Mouse (Mus musculus): Measurements from ENCODE around the gene Prpf4b. TPM values are rescaled to one million over a fixed set of nuclear protein-coding genes. Genes with fewer than 3 reads are reported as not detected.
"Not testable (repeated sequence)": the region's sequence is repeated elsewhere in the genome, so short reads cannot be mapped to it uniquely, and the experiment has no call there.

Prpf4b gene
- polyA plus RNA-seq, 1 experiment, result 141 TPM

DNA sequence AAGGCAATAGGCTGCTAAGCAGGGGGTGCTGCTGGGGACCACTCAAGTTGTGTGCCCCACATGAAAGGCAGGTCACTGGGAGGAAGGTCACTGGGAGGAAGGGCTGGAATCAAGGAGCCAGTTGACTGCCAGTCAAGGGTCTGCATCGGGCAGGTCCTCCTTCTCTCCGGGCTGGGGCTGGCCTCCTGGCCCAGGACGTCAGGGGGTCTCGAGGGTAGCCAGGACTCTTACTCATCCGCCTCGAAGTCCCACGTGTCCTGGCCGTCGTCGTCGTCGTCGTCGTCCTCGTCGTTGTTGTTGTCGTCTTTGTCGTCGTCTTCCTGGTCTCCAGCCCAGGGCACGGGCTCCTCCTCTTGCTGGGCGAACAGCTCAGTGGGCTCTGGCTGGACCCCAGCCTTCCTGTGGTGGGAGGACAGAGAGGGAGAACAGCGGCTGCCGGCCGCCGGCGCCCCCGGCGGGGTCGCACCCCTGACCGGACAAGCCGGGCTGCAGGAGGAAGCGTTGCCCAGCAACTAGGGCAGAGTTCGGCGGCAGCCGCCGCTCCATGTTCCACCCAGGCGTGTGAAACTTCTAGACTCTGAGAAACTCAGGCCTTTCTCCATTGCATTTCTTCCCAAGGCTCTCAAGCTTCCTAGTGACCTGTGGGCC, 41.5 kb downstream of the Prpf4b start:
- H3K9ac ChIP-seq (ENCODE audit: low read depth, poor library complexity, severe bottlenecking), result no peak overlapping the region

GRCm38 (mm10) chr13:34924210-34924609, 49.1 kb downstream of the Prpf4b start, which contains the start of the genes Fam217a and 4933417A18Rik:
Gene Fam217a, minus strand, starts transcription at chr13:34924310.
Gene 4933417A18Rik, plus strand, starts transcription at chr13:34924409.
- Histone ChIP-seq H3K9ac (ENCODE audit: low read depth, poor library complexity, severe bottlenecking) (no peak within 1 kb of the TSS), H3K4me3 (ENCODE audit: low read depth, low read length) (no peak within 1 kb of the TSS), H3K4me1 (ENCODE audit: control insufficient read depth, insufficient read depth, low read length) (peaks cover 1% of the 10 kb centered on the region), H3K27ac (ENCODE audit: insufficient read depth, low read length) (no peak within 1 kb of the TSS), H3K9me3 (replicated peaks; ENCODE audit: control insufficient read depth, insufficient read depth, low read length, poor library complexity, severe bottlenecking) (no peaks in the 10 kb centered on the region), H3K36me3 (ENCODE audit: control insufficient read depth, insufficient read depth, low read length, poor library complexity, severe bottlenecking) (no peaks in the 10 kb centered on the region), H3K27me3 (ENCODE audit: control insufficient read depth, insufficient read depth, low read length, poor library complexity, severe bottlenecking) (no peaks in the 10 kb centered on the region)
- no peak for TF ChIP-seq EP300 (IDR thresholded peaks at IDR 0.05; ENCODE audit: insufficient read depth, low read depth, low read length)
- TF ChIP-seq POLR2A (IDR thresholded peaks at IDR 0.05; ENCODE audit: insufficient read depth, low read length), result no peak
- TF ChIP-seq CTCF (IDR thresholded peaks at IDR 0.05; ENCODE audit: low read depth, low read length), result no peak

More for the DNA sequence above, 41.5 kb downstream of the Prpf4b start:
- H3K36me3 ChIP-seq (ENCODE audit: control insufficient read depth, insufficient read depth, low read length, poor library complexity, severe bottlenecking), result no peaks in the 10 kb centered on the region
- TF ChIP-seq CTCF (IDR thresholded peaks at IDR 0.05; ENCODE audit: low read depth, low read length) (no peak), EP300 (IDR thresholded peaks at IDR 0.05; ENCODE audit: insufficient read depth, low read depth, low read length) (no peak), POLR2A (IDR thresholded peaks at IDR 0.05; ENCODE audit: insufficient read depth, low read length) (no peak)
- H3K9me3 ChIP-seq (replicated peaks; ENCODE audit: control insufficient read depth, insufficient read depth, low read length, poor library complexity, severe bottlenecking), result no peaks in the 10 kb centered on the region
- no peaks in the 10 kb centered on the region for H3K27me3 ChIP-seq (ENCODE audit: control insufficient read depth, insufficient read depth, low read length, poor library complexity, severe bottlenecking)
- no peak overlapping the region for H3K27ac ChIP-seq (ENCODE audit: insufficient read depth, low read length)
- H3K4me3 ChIP-seq (ENCODE audit: low read depth, low read length), result peak overlapping the region; percentile 6; the same call in 1 of the 2 replicates
- H3K4me1 ChIP-seq (ENCODE audit: control insufficient read depth, insufficient read depth, low read length), result peaks cover 2% of the 10 kb centered on the region

DNA sequence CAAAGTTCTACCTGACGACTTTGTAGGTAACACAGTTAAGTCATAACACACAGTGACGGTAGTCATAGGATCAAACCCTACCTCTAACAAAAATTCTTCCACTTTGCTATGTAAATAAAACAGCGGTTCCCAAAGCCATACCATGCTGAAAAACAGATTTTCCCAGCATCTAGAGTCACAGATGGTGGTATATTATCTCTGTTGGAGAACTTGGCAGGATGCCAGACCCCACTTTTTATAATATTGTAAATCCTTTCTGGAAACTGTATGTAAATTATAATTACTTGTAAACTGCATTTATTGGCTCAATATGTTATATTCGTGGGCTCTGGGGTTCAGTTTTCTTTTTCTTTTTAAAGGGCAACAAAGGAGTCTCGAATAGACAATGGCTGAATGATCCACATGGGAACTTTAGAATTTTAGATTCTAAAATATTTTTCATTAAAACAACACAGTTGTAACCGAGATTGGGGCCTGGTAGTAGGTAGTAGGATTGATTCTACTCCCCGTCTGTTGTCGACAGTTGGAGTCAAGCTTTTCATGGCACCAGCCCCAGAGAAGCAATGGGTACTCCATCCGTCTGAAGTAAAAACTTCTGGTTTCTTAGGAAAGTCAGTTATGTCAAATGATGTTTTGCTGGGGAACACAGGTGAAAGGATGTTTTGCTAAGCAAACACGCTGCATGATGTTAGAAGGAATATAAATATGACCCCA, 60.0 kb downstream of the Prpf4b start:
- H3K27me3 ChIP-seq (ENCODE audit: control insufficient read depth, insufficient read depth, low read length, poor library complexity, severe bottlenecking), result no peaks in the 10 kb centered on the region
- H3K4me3 ChIP-seq (ENCODE audit: low read depth, low read length), result no peak overlapping the region
- no peaks in the 10 kb centered on the region for H3K36me3 ChIP-seq (ENCODE audit: control insufficient read depth, insufficient read depth, low read length, poor library complexity, severe bottlenecking)
- H3K9ac ChIP-seq (ENCODE audit: low read depth, poor library complexity, severe bottlenecking), result no peak overlapping the region
- no peak overlapping the region for H3K27ac ChIP-seq (ENCODE audit: insufficient read depth, low read length)
- H3K4me1 ChIP-seq (ENCODE audit: control insufficient read depth, insufficient read depth, low read length), result no peaks in the 10 kb centered on the region
- no peaks in the 10 kb centered on the region for H3K9me3 ChIP-seq (replicated peaks; ENCODE audit: control insufficient read depth, insufficient read depth, low read length, poor library complexity, severe bottlenecking)
- TF ChIP-seq EP300 (IDR thresholded peaks at IDR 0.05; ENCODE audit: insufficient read depth, low read depth, low read length), result no peak
- no peak for TF ChIP-seq CTCF (IDR thresholded peaks at IDR 0.05; ENCODE audit: low read depth, low read length)
- TF ChIP-seq POLR2A (IDR thresholded peaks at IDR 0.05; ENCODE audit: insufficient read depth, low read length), result no peak

- H3K27ac ChIP-seq (ENCODE audit: insufficient read depth, low read length), result no peak overlapping the region
- H3K27me3 ChIP-seq (ENCODE audit: control insufficient read depth, insufficient read depth, low read length, poor library complexity, severe bottlenecking), result no peaks in the 10 kb centered on the region
- H3K4me3 ChIP-seq (ENCODE audit: low read depth, low read length), result no peak overlapping the region
- H3K36me3 ChIP-seq (ENCODE audit: control insufficient read depth, insufficient read depth, low read length, poor library complexity, severe bottlenecking), result no peaks in the 10 kb centered on the region
- TF ChIP-seq CTCF (IDR thresholded peaks at IDR 0.05; ENCODE audit: low read depth, low read length), result no peak
- no peak for TF ChIP-seq EP300 (IDR thresholded peaks at IDR 0.05; ENCODE audit: insufficient read depth, low read depth, low read length)
- TF ChIP-seq POLR2A (IDR thresholded peaks at IDR 0.05; ENCODE audit: insufficient read depth, low read length), result no peak
- no peaks in the 10 kb centered on the region for H3K4me1 ChIP-seq (ENCODE audit: control insufficient read depth, insufficient read depth, low read length)
- no peak overlapping the region for H3K9ac ChIP-seq (ENCODE audit: low read depth, poor library complexity, severe bottlenecking)
- H3K9me3 ChIP-seq (replicated peaks; ENCODE audit: control insufficient read depth, insufficient read depth, low read length, poor library complexity, severe bottlenecking), result no peaks in the 10 kb centered on the region
These were observed 67.3 kb downstream of the Prpf4b start for GRCm38 (mm10) chr13:34942370-34942769.

DNA sequence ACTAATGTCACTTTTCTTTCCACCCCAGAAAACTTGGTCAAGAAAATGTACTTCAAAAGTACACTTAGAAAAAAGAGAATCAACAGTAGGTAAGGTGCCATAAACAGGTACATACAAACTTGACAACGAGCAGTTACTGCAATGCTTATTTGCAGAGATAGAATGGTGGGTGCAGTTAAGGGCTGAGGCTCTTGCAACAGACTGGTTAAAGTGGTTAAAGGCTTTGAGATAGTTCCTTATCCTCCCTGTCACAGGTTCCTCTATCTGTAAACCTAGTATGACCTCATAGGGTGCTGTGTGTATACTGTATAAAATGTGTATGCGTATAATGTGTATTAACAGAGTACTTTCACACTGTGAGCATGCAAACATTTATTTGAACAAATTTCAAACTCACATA, 76.3 kb downstream of the Prpf4b start:
- not testable (repeated sequence) for H3K4me1 ChIP-seq (ENCODE audit: control insufficient read depth, insufficient read depth, low read length); H3K27me3 ChIP-seq (ENCODE audit: control insufficient read depth, insufficient read depth, low read length, poor library complexity, severe bottlenecking); H3K9me3 ChIP-seq (replicated peaks; ENCODE audit: control insufficient read depth, insufficient read depth, low read length, poor library complexity, severe bottlenecking); H3K36me3 ChIP-seq (ENCODE audit: control insufficient read depth, insufficient read depth, low read length, poor library complexity, severe bottlenecking); H3K27ac ChIP-seq (ENCODE audit: insufficient read depth, low read length); H3K9ac ChIP-seq (ENCODE audit: low read depth, poor library complexity, severe bottlenecking); H3K4me3 ChIP-seq (ENCODE audit: low read depth, low read length)

Other genes starting within 250 kb of the Prpf4b start
- 10.6 and 11.0 TPM in 2 replicates for gene Pxdc1, start 221.8 kb upstream of the Prpf4b start, polyA plus RNA-seq (2011; ENCODE audit: insufficient read depth, insufficient read length, low read depth, missing spikeins)
- gene Fam50b, start 140.5 kb upstream of the Prpf4b start, polyA plus RNA-seq (2011; ENCODE audit: insufficient read depth, insufficient read length, low read depth, missing spikeins), result not detected in 2 replicates
- not detected in 2 replicates for gene Fam217a, start 49.0 kb downstream of the Prpf4b start, polyA plus RNA-seq (2011; ENCODE audit: insufficient read depth, insufficient read length, low read depth, missing spikeins)
- not detected in 2 replicates for gene 4933417A18Rik, start 49.1 kb downstream of the Prpf4b start, polyA plus RNA-seq (2011; ENCODE audit: insufficient read depth, insufficient read length, low read depth, missing spikeins)
- 1.4 TPM in 1 of 2 replicates, not detected in the other for gene Eci3, start 88.5 kb downstream of the Prpf4b start, polyA plus RNA-seq (2011; ENCODE audit: insufficient read depth, insufficient read length, low read depth, missing spikeins)
- gene Eci2, start 151.8 kb downstream of the Prpf4b start, polyA plus RNA-seq (2011; ENCODE audit: insufficient read depth, insufficient read length, low read depth, missing spikeins), result 40.9 and 42.8 TPM in 2 replicates

Measured in ES-Bruce4 (cell line).